Mouse (Mus musculus): Measurements from ENCODE around the gene Polr1a. TPM values are rescaled to one million over a fixed set of nuclear protein-coding genes. Genes with fewer than 3 reads are reported as not detected.

Polr1a gene
- polyA plus RNA-seq, 1 experiment: 16.6 TPM

- TF ChIP-seq CTCF (IDR thresholded peaks at IDR 0.05; ENCODE audit: extremely low read depth, insufficient read depth, low read length) (no peak), POLR2A (IDR thresholded peaks at IDR 0.05; ENCODE audit: extremely low read depth, insufficient read depth, low read length) (no peak)
Observed at GRCm38 (mm10) chr6:71945101-71945500, 36.2 kb downstream of the Polr1a start.

GRCm38 (mm10) chr6:71946121-71946520 lies 37.3 kb downstream of the Polr1a start:
- Histone ChIP-seq H3K4me3 (ENCODE audit: insufficient read depth, low read length) (no peak overlapping the region), H3K4me1 (ENCODE audit: control insufficient read depth, insufficient read depth, low read length) (no peaks in the 10 kb centered on the region), H3K27ac (ENCODE audit: insufficient read depth, low read length) (no peak overlapping the region)
- TF ChIP-seq POLR2A (IDR thresholded peaks at IDR 0.05; ENCODE audit: extremely low read depth, insufficient read depth, low read length) (no peak), CTCF (IDR thresholded peaks at IDR 0.05; ENCODE audit: extremely low read depth, insufficient read depth, low read length) (no peak)

More at GRCm38 (mm10) chr6:71945101-71945500, 36.2 kb downstream of the Polr1a start:
- H3K4me3 ChIP-seq (ENCODE audit: insufficient read depth, low read length): no peak overlapping the region
- no peaks in the 10 kb centered on the region for H3K4me1 ChIP-seq (ENCODE audit: control insufficient read depth, insufficient read depth, low read length)
- H3K27ac ChIP-seq (ENCODE audit: insufficient read depth, low read length): no peak overlapping the region

- Histone ChIP-seq H3K4me3 (ENCODE audit: insufficient read depth, low read length) (no peak overlapping the region), H3K4me1 (ENCODE audit: control insufficient read depth, insufficient read depth, low read length) (no peaks in the 10 kb centered on the region), H3K27ac (ENCODE audit: insufficient read depth, low read length) (no peak overlapping the region)
- TF ChIP-seq POLR2A (IDR thresholded peaks at IDR 0.05; ENCODE audit: extremely low read depth, insufficient read depth, low read length) (no peak), CTCF (IDR thresholded peaks at IDR 0.05; ENCODE audit: extremely low read depth, insufficient read depth, low read length) (no peak)
Observed at GRCm38 (mm10) chr6:71949721-71950120, 40.9 kb downstream of the Polr1a start.

- no peak overlapping the region for H3K27ac ChIP-seq (ENCODE audit: insufficient read depth, low read length)
- H3K4me3 ChIP-seq (ENCODE audit: insufficient read depth, low read length): no peak overlapping the region
- TF ChIP-seq CTCF (IDR thresholded peaks at IDR 0.05; ENCODE audit: extremely low read depth, insufficient read depth, low read length): no peak
- no peak for TF ChIP-seq POLR2A (IDR thresholded peaks at IDR 0.05; ENCODE audit: extremely low read depth, insufficient read depth, low read length)
- H3K4me1 ChIP-seq (ENCODE audit: control insufficient read depth, insufficient read depth, low read length): no peaks in the 10 kb centered on the region
Observed at GRCm38 (mm10) chr6:71950592-71950991, 41.7 kb downstream of the Polr1a start.

GRCm38 (mm10) chr6:71951192-71951591 lies 42.3 kb downstream of the Polr1a start:
- no peaks in the 10 kb centered on the region for H3K4me1 ChIP-seq (ENCODE audit: control insufficient read depth, insufficient read depth, low read length)
- TF ChIP-seq POLR2A (IDR thresholded peaks at IDR 0.05; ENCODE audit: extremely low read depth, insufficient read depth, low read length) (no peak), CTCF (IDR thresholded peaks at IDR 0.05; ENCODE audit: extremely low read depth, insufficient read depth, low read length) (no peak)
- no peak overlapping the region for H3K4me3 ChIP-seq (ENCODE audit: insufficient read depth, low read length)
- no peak overlapping the region for H3K27ac ChIP-seq (ENCODE audit: insufficient read depth, low read length)

GRCm38 (mm10) chr6:71962119-71962518 lies 53.3 kb downstream of the Polr1a start:
- TF ChIP-seq CTCF (IDR thresholded peaks at IDR 0.05; ENCODE audit: extremely low read depth, insufficient read depth, low read length) (no peak), POLR2A (IDR thresholded peaks at IDR 0.05; ENCODE audit: extremely low read depth, insufficient read depth, low read length) (no peak)

DNA sequence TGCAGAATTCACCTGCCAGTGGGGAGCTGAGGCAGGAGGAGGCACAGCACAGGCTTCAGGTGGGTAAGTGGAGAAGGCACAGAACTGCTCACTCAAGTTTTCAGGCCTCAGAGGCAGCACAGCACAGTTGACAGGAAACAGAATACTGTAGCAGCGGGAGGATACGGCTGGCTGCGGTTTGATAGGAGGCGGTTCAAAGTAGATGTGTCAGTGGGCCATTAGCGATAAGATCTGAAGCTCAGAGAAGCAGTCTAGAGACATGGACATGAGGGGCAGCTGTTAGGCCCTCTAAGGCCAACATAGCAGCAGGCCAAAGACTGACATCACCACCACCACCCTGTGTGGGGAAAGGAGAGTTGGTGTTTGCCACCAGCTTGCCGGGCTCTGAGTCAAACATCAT lies 53.9 kb downstream of the Polr1a start:
- TF ChIP-seq POLR2A (IDR thresholded peaks at IDR 0.05; ENCODE audit: extremely low read depth, insufficient read depth, low read length) (no peak), CTCF (IDR thresholded peaks at IDR 0.05; ENCODE audit: extremely low read depth, insufficient read depth, low read length) (no peak)
- Histone ChIP-seq H3K27ac (ENCODE audit: insufficient read depth, low read length) (no peak overlapping the region), H3K4me1 (ENCODE audit: control insufficient read depth, insufficient read depth, low read length) (no peaks in the 10 kb centered on the region), H3K4me3 (ENCODE audit: insufficient read depth, low read length) (no peak overlapping the region)

More at GRCm38 (mm10) chr6:71962119-71962518, 53.3 kb downstream of the Polr1a start:
- no peak overlapping the region for H3K27ac ChIP-seq (ENCODE audit: insufficient read depth, low read length)
- H3K4me1 ChIP-seq (ENCODE audit: control insufficient read depth, insufficient read depth, low read length): no peaks in the 10 kb centered on the region
- H3K4me3 ChIP-seq (ENCODE audit: insufficient read depth, low read length): no peak overlapping the region

- Histone ChIP-seq H3K4me1 (ENCODE audit: control insufficient read depth, insufficient read depth, low read length) (no peaks in the 10 kb centered on the region), H3K27ac (ENCODE audit: insufficient read depth, low read length) (no peak overlapping the region), H3K4me3 (ENCODE audit: insufficient read depth, low read length) (no peak overlapping the region)
- TF ChIP-seq POLR2A (IDR thresholded peaks at IDR 0.05; ENCODE audit: extremely low read depth, insufficient read depth, low read length) (no peak), CTCF (IDR thresholded peaks at IDR 0.05; ENCODE audit: extremely low read depth, insufficient read depth, low read length) (no peak)
Observed at GRCm38 (mm10) chr6:71963561-71963960, 54.7 kb downstream of the Polr1a start.

DNA sequence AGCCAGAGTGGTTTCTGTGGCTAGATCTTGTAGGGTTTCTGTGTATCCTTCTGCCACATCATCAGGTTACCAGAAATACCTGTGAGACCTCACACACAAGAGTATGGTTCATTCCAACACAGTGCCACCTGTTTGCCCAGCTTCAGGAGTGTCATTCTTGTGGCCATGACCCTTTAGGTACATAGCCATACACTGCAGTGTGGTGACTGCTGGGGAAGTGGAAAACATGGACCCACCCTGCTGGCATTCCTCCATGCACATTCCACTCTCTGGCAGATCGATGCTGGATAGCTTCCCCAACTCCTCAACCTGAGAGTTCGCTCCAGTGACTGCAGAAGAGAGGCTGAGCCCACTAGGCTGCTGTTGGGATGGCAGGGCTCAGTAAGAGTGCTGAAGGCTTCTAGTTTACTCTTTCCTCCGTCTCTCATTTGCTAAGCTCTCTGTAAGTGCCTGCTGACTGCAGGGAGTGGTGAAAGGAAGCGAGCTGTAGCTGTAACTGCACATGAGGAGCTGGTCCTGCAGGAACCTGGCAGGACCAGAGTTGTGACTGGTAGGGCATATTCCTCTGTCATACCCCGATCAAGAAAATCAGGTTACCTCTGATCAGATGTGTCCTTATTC lies 57.9 kb downstream of the Polr1a start:
- peaks cover 5% of the 10 kb centered on the region for H3K4me1 ChIP-seq (ENCODE audit: control insufficient read depth, insufficient read depth, low read length)
- no peak overlapping the region for H3K27ac ChIP-seq (ENCODE audit: insufficient read depth, low read length)
- TF ChIP-seq CTCF (IDR thresholded peaks at IDR 0.05; ENCODE audit: extremely low read depth, insufficient read depth, low read length) (no peak), POLR2A (IDR thresholded peaks at IDR 0.05; ENCODE audit: extremely low read depth, insufficient read depth, low read length) (no peak)
- H3K4me3 ChIP-seq (ENCODE audit: insufficient read depth, low read length): no peak overlapping the region

GRCm38 (mm10) chr6:71967847-71968246 lies 59.0 kb downstream of the Polr1a start:
- TF ChIP-seq POLR2A (IDR thresholded peaks at IDR 0.05; ENCODE audit: extremely low read depth, insufficient read depth, low read length): no peak
- TF ChIP-seq CTCF (IDR thresholded peaks at IDR 0.05; ENCODE audit: extremely low read depth, insufficient read depth, low read length): no peak
- Histone ChIP-seq H3K4me1 (ENCODE audit: control insufficient read depth, insufficient read depth, low read length) (peaks cover 5% of the 10 kb centered on the region), H3K4me3 (ENCODE audit: insufficient read depth, low read length) (no peak overlapping the region), H3K27ac (ENCODE audit: insufficient read depth, low read length) (no peak overlapping the region)

All from cortical plate, adult 2 months (tissue).